Mouse (Mus musculus): ENCODE results near the gene Bmp8b.
"Not testable (repeated sequence)": the region's sequence is repeated elsewhere in the genome, so short reads cannot be mapped to it uniquely, and the experiment has no call there.

Gene Bmp8b

GRCm38 (mm10) chr4:123111275-123111983 is 6.5 kb downstream of the Bmp8b start:
- not testable (repeated sequence) for DNase-seq (ENCODE audit: low read depth, low spot score)

GRCm38 (mm10) chr4:123112216-123112764 is 7.3 kb downstream of the Bmp8b start:
- no peak for DNase-seq (ENCODE audit: low read depth, low spot score)

GRCm38 (mm10) chr4:123114651-123115050 is 9.7 kb downstream of the Bmp8b start:
- DNase-seq (ENCODE audit: low read depth, low spot score): not testable (repeated sequence)

- no peak for DNase-seq (ENCODE audit: low read depth, low spot score)
These were observed 11.0 kb downstream of the Bmp8b start, which contains the start of gene Oxct2b for GRCm38 (mm10) chr4:123116011-123116410. Oxct2b (plus strand) TSS chr4:123116266.

- not testable (repeated sequence) for DNase-seq (ENCODE audit: low read depth, low spot score)
These were observed 11.7 kb downstream of the Bmp8b start for GRCm38 (mm10) chr4:123116640-123117039.

- DNase-seq (ENCODE audit: low read depth, low spot score): no peak
These were observed 16.3 kb downstream of the Bmp8b start for GRCm38 (mm10) chr4:123121286-123121685.

GRCm38 (mm10) chr4:123126626-123127025 is 21.7 kb downstream of the Bmp8b start:
- DNase-seq (ENCODE audit: low read depth, low spot score): no peak

GRCm38 (mm10) chr4:123127051-123127450 is 22.1 kb downstream of the Bmp8b start:
- no peak for DNase-seq (ENCODE audit: low read depth, low spot score)

GRCm38 (mm10) chr4:123137551-123137950 is 32.6 kb downstream of the Bmp8b start:
- DNase-seq (ENCODE audit: low read depth, low spot score): no peak

GRCm38 (mm10) chr4:123139513-123140154 is 34.7 kb downstream of the Bmp8b start, which contains the start of gene Ppie:
Ppie (minus strand) TSS chr4:123139951.
- peak; percentile 92 for DNase-seq (ENCODE audit: low read depth, low spot score)

- no peak for DNase-seq (ENCODE audit: low read depth, low spot score)
These were observed 42.6 kb downstream of the Bmp8b start for GRCm38 (mm10) chr4:123147446-123148150.

GRCm38 (mm10) chr4:123152003-123152402 is 47.0 kb downstream of the Bmp8b start:
- DNase-seq (ENCODE audit: low read depth, low spot score): no peak

GRCm38 (mm10) chr4:123152976-123153375 is 48.0 kb downstream of the Bmp8b start:
- no peak for DNase-seq (ENCODE audit: low read depth, low spot score)

- DNase-seq (ENCODE audit: low read depth, low spot score): peak; percentile 55
These were observed 50.0 kb downstream of the Bmp8b start for GRCm38 (mm10) chr4:123155004-123155403.

GRCm38 (mm10) chr4:123155427-123155826 is 50.5 kb downstream of the Bmp8b start:
- no peak for DNase-seq (ENCODE audit: low read depth, low spot score)

- no peak for DNase-seq (ENCODE audit: low read depth, low spot score)
These were observed 50.9 kb downstream of the Bmp8b start for GRCm38 (mm10) chr4:123155840-123156239.

GRCm38 (mm10) chr4:123160571-123160970 is 55.6 kb downstream of the Bmp8b start:
- no peak for DNase-seq (ENCODE audit: low read depth, low spot score)

- not testable (repeated sequence) for DNase-seq (ENCODE audit: low read depth, low spot score)
These were observed 56.3 kb downstream of the Bmp8b start for GRCm38 (mm10) chr4:123161251-123161650.

GRCm38 (mm10) chr4:123162305-123162917 is 57.4 kb downstream of the Bmp8b start:
- DNase-seq (ENCODE audit: low read depth, low spot score): no peak

- DNase-seq (ENCODE audit: low read depth, low spot score): no peak
These were observed 59.2 kb downstream of the Bmp8b start for GRCm38 (mm10) chr4:123164157-123164556.

- peak; percentile 12 for DNase-seq (ENCODE audit: low read depth, low spot score)
These were observed 66.8 kb downstream of the Bmp8b start for GRCm38 (mm10) chr4:123171811-123172210.
